Mouse (Mus musculus): ENCODE data around the gene Polr2h. TPM values are rescaled to one million over a fixed set of nuclear protein-coding genes. Genes with fewer than 3 reads are reported as not detected.
A peak's percentile ranks its signal among the peaks of the same experiment; 100 is the strongest.

Gene Polr2h
- polyA plus RNA-seq, 1 experiment = 60.5 TPM

- no peaks in the 10 kb centered on the region for H3K27me3 ChIP-seq (ENCODE audit: control insufficient read depth, insufficient read depth, insufficient read length)
- H3ac ChIP-seq (ENCODE audit: control insufficient read depth, insufficient read length) = no peak overlapping the region
- peaks cover 5% of the 10 kb centered on the region for H3K36me3 ChIP-seq (ENCODE audit: control insufficient read depth, insufficient read depth)
- TF ChIP-seq POLR2A (IDR thresholded peaks at IDR 0.05; ENCODE audit: insufficient read length, low read depth) = peak; percentile 45
- no peak for TF ChIP-seq CEBPB (IDR thresholded peaks at IDR 0.05; ENCODE audit: insufficient read depth, poor library complexity, severe bottlenecking)
- H3K4me2 ChIP-seq (ENCODE audit: low read depth) = peak overlapping the region; percentile 62
- no peak overlapping the region for H3K4me3 ChIP-seq
- no peaks in the 10 kb centered on the region for H3K79me2 ChIP-seq (ENCODE audit: control insufficient read depth, insufficient read depth)
These were observed 8.9 kb downstream of the Polr2h start for GRCm38 (mm10) chr16:20726384-20726783.

GRCm38 (mm10) chr16:20730293-20730711 is 12.8 kb downstream of the Polr2h start:
- Histone ChIP-seq H3K4me3 (no peak overlapping the region), H3K36me3 (ENCODE audit: control insufficient read depth, insufficient read depth) (no peaks in the 10 kb centered on the region), H3K79me2 (ENCODE audit: control insufficient read depth, insufficient read depth) (no peaks in the 10 kb centered on the region), H3K27me3 (ENCODE audit: control insufficient read depth, insufficient read depth, insufficient read length) (no peaks in the 10 kb centered on the region), H3K4me2 (ENCODE audit: low read depth) (peak overlapping the region; percentile 38), H3ac (ENCODE audit: control insufficient read depth, insufficient read length) (no peak overlapping the region)
- TF ChIP-seq E2F4 (IDR thresholded peaks at IDR 0.05; ENCODE audit: insufficient read depth) = no peak

GRCm38 (mm10) chr16:20731688-20732087 is 14.2 kb downstream of the Polr2h start:
- TF ChIP-seq CEBPB (IDR thresholded peaks at IDR 0.05; ENCODE audit: insufficient read depth, poor library complexity, severe bottlenecking) (peak; percentile 85; the same call in 1 of the 2 replicates), TCF12 (IDR thresholded peaks at IDR 0.05; ENCODE audit: insufficient read depth, poor library complexity, severe bottlenecking) (peak; percentile 67), MAX (IDR thresholded peaks at IDR 0.05; ENCODE audit: low read depth) (no peak), MYOD1 (IDR thresholded peaks at IDR 0.05; ENCODE audit: control insufficient read depth in 1 of 3, insufficient read length in 2 of 3, low read depth in 2 of 3) (peak; percentile 48 to 91 (median 74)), MYOG (IDR thresholded peaks at IDR 0.05; ENCODE audit: control insufficient read depth in 1 of 3, insufficient read depth in 1 of 3, insufficient read length in 2 of 3, low read depth in 2 of 3) (peak in 2 of 3 experiments; percentile 85 to 89)
- H3K27me3 ChIP-seq (ENCODE audit: control insufficient read depth, insufficient read depth, insufficient read length) = no peaks in the 10 kb centered on the region

GRCm38 (mm10) chr16:20732251-20732924 is 14.9 kb downstream of the Polr2h start:
- H3K4me2 ChIP-seq (ENCODE audit: low read depth) = peak overlapping the region; percentile 78
- H3K36me3 ChIP-seq (ENCODE audit: control insufficient read depth, insufficient read depth) = no peaks in the 10 kb centered on the region
- peak overlapping the region; percentile 25 for H3K4me3 ChIP-seq
- H3K79me2 ChIP-seq (ENCODE audit: control insufficient read depth, insufficient read depth) = no peaks in the 10 kb centered on the region
- peak overlapping the region; percentile 37 for H3ac ChIP-seq (ENCODE audit: control insufficient read depth, insufficient read length)
- TF ChIP-seq POLR2AphosphoS2 (IDR thresholded peaks at IDR 0.05; ENCODE audit: insufficient read length, low read depth) (no peak), POLR2A (IDR thresholded peaks at IDR 0.05; ENCODE audit: insufficient read length, low read depth) (peak; percentile 17), MYOD1 (IDR thresholded peaks at IDR 0.05; ENCODE audit: control insufficient read depth in 1 of 3, insufficient read length in 2 of 3, low read depth in 2 of 3) (no peak), REST (IDR thresholded peaks at IDR 0.05; ENCODE audit: insufficient read depth, insufficient read length) (no peak)
- H3K27me3 ChIP-seq (ENCODE audit: control insufficient read depth, insufficient read depth, insufficient read length) = no peaks in the 10 kb centered on the region

More at GRCm38 (mm10) chr16:20731688-20732087, 14.2 kb downstream of the Polr2h start:
- Histone ChIP-seq H3ac (ENCODE audit: control insufficient read depth, insufficient read length) (no peak overlapping the region), H3K4me3 (no peak overlapping the region), H3K4me2 (ENCODE audit: low read depth) (no peak overlapping the region), H3K36me3 (ENCODE audit: control insufficient read depth, insufficient read depth) (no peaks in the 10 kb centered on the region), H3K79me2 (ENCODE audit: control insufficient read depth, insufficient read depth) (no peaks in the 10 kb centered on the region)

- H3K4me2 ChIP-seq (ENCODE audit: low read depth) = peak within 1 kb of the TSS; percentile 78
- H3K79me2 ChIP-seq (ENCODE audit: control insufficient read depth, insufficient read depth) = no peaks in the 10 kb centered on the region
- peak within 1 kb of the TSS; percentile 25 for H3K4me3 ChIP-seq
- H3K27me3 ChIP-seq (ENCODE audit: control insufficient read depth, insufficient read depth, insufficient read length) = no peaks in the 10 kb centered on the region
- TF ChIP-seq POLR2AphosphoS2 (IDR thresholded peaks at IDR 0.05; ENCODE audit: insufficient read length, low read depth) (peak; percentile 41), E2F4 (IDR thresholded peaks at IDR 0.05; ENCODE audit: insufficient read depth) (no peak), MYOD1 (IDR thresholded peaks at IDR 0.05; ENCODE audit: control insufficient read depth in 1 of 3, insufficient read length in 2 of 3, low read depth in 2 of 3) (peak in 2 of 3 experiments; percentile 62 to 86), POLR2A (IDR thresholded peaks at IDR 0.05; ENCODE audit: insufficient read length, low read depth) (peak; percentile 44), MYOG (IDR thresholded peaks at IDR 0.05; ENCODE audit: control insufficient read depth in 1 of 3, insufficient read depth in 1 of 3, insufficient read length in 2 of 3, low read depth in 2 of 3) (peak; percentile 7 to 93 (median 80))
- peak within 1 kb of the TSS; percentile 37 for H3ac ChIP-seq (ENCODE audit: control insufficient read depth, insufficient read length)
- no peaks in the 10 kb centered on the region for H3K36me3 ChIP-seq (ENCODE audit: control insufficient read depth, insufficient read depth)
These were observed 15.7 kb downstream of the Polr2h start, which contains the start of gene Chrd for GRCm38 (mm10) chr16:20732925-20733730. TSS of gene Chrd (plus strand) at chr16:20733127.

Data from myocyte (in vitro differentiated cells).